Mouse (Mus musculus) c-Kit-positive CD71-positive TER-119-positive erythroid progenitor cells, embryonic 14.5 days (primary cell): ENCODE data around the gene 4931429L15Rik.

Experiments
- DNase-seq: peaks from one replicate; pipeline ENCODE4 v3.0.0-alpha.2; 2013; ENCODE audit warnings: low spot score

4931429L15Rik gene

GRCm38 (mm10) chr9:46257546-46257945, 62.2 kb downstream of the 4931429L15Rik start:
- no peak for DNase-seq

- no peak for DNase-seq
Observed at GRCm38 (mm10) chr9:46256658-46257385, 63.0 kb downstream of the 4931429L15Rik start.

GRCm38 (mm10) chr9:46256177-46256576, 63.6 kb downstream of the 4931429L15Rik start:
- DNase-seq, result no peak
